Mouse (Mus musculus): Measurements from ENCODE around the gene Tagap1.
"Not testable (repeated sequence)": the region's sequence is repeated elsewhere in the genome, so short reads cannot be mapped to it uniquely, and the experiment has no call there.

The Tagap1 gene

DNA sequence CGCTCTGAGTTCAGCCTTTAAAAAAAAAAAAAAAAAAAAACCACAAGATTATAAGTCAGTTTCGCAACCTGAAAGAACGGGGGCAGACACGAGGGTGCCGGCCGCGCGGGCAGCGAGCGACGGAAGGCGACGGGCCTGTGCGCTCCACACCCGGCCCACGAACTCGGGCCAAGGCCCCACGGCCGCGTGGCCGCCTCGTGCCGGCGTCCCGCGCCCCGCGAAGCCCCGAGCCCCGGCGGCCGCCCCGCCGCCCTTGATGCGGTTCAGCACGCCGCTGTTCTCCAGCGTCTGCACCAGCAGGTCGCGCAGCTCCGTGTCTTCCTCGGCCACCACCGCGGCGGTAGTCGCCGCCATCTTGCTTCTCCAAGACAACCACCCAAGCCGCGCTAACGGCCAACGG lies at the start of gene Tagap1:
TSS of gene Tagap1 (minus strand) at position 381 of the 400 bp plus-strand sequence.
- peak; percentile 68 for DNase-seq

DNA sequence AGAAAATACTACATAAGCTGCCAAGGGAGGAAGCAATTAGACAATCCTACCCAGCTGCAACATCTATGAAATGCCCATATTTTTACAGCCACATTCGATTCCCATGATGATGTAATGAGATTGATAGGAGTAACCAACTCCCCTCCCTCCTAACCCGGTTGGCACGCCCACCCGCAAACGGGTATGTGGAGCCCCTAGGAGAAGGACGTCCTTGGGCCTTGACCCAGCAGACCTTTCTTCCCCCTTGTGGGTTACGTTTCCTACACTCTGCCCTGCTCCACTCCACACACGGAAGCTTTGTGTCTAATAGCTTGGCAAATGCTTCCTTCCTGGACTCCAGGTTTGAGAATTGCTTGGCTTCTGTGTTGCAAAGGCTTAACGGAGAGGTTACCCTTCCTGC lies 48.9 kb upstream of the Tagap1 start:
- not testable (repeated sequence) for DNase-seq

DNA sequence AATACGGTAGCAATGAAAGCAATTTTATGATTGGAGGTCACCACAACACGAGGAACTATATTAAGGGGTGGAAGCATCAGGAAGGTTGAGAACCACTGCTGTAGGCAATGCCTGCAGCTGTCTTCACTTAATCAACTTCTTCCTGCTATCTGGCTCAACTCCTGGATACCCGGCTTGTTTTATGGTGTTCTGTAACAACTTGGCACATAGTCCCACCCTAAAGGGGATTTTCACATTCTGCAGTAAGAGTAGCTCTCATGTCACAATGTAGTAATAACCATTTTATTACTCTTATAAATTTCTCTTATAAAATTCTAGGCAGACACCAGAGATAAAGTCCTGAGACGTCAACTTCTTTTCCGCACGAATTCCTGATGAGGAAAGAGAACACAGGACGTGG lies 48.5 kb upstream of the Tagap1 start:
- DNase-seq: not testable (repeated sequence)

DNA sequence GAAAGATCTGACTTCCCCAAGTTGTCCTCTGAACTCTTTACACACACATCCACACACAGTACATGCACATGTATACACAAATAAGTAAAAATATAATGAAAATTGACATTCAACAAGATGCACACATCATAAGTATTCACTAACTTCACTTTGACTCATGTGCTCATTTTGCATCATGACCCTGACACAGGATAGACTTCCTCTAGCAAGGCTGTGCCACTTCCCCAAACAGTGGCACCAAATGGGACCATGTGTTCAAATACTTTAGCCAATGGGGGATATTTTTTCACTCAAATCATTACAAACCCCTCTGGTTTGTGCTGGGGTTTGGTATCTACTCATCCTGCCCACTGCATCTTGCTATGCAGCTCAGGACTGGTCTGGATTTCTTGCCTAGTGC lies 47.9 kb upstream of the Tagap1 start:
- not testable (repeated sequence) for DNase-seq

DNA sequence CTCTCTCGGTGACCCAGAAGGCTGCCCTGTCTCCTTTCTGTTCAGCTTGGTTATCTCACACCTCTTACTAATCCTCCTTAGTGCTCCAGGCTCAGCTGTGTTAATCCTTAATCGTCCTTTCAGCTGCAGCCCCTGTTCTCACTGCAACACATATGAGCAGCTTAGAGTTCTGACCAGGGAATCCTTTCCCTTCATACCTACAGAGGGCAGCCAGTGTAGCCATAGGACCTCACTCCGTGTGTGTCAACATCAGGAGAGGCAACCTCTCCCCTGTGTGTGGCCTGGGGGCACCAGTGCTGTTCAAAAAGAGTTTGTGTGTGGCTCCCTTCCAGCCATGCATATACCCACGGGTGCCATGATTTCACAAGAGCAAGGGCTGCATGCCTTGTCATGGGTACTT lies 44.7 kb upstream of the Tagap1 start:
- DNase-seq: not testable (repeated sequence)

DNA sequence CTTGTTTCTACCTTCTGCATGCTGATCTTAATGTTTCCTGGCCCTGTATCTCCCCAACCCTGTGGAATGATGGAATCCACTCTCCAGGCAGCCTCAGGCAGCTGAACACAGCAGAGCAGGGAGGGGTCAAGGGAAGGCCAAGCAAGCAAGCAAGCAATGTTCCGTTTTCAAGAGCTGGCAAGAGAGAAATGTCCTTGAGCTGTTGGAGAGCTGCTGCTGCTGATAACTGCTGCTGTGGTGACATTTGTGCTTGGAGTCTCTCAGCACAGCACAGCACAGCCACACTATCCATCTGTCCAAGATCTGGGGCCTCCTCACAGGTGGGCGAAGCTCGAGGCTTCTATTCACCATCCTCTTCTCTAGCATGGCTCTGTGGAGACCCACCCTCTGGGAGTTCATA lies 42.4 kb upstream of the Tagap1 start:
- DNase-seq: not testable (repeated sequence)

DNA sequence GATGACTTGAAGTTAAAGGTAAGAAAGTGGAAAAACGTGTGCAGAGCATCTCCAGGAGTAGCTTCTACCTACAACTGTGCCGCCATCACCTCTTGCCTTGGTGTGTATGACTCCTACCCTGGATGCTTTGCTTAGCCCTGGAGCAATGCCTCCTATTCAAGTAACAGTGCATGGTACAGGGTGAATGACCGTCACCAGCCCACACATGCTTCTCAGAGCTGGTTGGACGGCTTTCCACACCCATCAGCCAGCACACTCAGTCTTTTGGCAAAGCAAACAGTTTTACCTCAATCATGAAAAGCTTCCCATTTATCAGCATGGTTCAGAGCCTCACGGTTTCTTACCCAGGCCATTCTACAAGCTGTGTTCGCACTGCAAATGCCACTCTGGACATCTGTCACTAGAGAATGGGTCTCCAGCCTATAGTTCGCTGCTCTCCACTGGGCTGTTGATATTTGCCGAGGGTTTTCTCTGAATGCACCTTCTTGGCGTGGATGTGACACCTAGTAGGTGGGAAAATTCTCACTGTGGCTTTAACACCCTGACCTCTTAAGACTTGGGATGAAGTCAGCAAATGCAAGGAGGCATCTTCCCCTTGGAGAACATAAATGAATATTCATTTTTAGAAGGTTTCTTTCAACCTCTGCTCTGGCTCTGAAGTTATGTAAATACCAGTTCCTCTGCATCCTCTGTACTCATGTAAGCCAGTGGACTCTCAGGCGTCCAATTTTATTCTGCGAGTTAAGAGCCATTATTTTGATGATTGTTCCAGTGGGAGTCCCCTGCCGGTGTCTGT lies 41.0 kb upstream of the Tagap1 start:
- DNase-seq: not testable (repeated sequence)

DNA sequence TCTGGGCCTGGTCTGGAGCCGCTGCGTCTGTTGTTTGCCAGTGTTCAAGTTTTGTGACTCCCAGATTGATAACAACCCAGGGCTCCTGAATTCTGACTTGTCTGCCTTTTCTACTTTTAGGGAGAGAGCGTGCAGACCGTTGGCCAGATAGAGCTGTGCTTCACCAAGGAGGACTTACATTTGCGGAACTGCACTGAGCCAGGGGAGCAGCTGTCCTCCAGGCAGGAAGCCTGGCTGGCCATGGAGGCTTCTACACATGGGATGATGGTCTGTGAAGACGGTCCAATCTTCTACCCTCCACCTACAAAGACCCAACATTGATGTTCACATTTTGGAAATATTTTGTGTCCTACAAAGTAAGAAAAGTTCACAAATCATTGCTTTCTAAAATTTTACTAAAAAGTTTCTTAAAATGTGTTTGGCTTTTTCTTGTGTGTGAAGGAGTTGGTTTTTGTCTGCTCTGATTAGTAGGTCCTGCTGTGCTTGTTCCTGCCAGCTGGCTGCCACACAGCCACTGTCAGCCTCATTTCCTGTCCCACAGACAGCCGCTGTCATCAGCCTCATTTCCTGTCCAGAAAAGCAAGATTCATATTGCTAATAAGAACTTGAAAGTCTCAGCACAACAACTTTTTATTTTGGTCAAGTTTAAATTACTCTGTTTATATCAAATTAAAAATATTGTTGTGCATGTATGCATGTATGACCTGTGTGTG lies 37.0 kb upstream of the Tagap1 start:
- DNase-seq: not testable (repeated sequence)

DNA sequence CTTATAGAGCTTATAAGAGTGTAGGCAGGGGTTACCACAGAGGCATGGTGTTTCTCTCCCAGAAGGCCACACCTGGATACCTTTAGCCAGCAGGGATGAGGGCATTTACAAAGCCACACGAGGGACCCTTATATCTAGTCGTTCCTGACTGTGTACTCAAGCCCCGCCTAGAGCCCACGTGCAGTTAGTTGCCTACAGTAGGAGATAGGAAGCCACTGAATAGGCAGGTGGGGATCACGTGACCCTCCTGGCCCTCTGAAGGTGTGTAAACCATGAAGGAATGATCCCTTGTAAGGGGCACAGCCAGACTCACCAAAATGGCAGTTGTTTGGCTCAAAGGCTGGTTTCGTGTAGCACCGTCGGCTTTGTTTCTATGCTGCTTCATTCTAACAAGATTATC lies 35.9 kb upstream of the Tagap1 start:
- not testable (repeated sequence) for DNase-seq

DNA sequence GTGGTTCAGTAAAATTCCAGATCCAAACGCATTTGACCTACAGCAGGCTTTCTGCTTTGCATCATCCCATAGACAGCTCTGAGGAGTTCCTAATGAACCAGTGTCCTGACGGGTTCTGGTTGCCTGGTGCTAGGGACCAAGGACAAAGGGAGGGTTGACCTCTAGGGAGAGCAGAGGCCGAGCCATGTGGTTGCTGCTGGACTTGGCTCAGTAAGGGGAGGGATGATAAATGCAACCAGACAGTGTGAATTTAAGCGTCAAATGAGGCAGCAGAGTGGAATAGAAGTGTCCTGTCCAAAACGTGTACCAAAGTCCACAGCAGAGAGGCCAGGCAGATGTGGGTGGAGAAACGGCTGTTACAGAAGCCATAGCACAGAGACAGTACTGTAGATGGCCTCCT lies 34.5 kb upstream of the Tagap1 start:
- DNase-seq: not testable (repeated sequence)

DNA sequence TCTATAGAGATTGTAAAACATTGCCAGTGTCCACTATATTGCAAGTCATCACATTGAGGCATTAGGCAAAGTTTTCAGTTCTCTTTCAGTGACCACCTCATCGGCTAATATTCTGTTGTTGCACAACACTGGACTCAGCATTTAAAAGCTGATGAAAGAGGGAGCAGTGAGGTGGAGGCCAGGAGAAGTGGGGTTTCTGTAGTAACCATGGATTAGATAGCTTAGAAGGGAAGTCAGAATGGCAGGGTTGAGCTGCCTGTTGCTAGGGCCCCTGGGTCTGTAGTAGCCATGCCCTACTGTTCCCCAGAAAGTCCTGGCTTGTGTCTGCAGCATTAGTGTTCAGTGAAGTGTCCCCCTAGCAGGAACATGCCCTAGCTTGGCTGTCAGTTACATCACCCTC lies 25.2 kb upstream of the Tagap1 start:
- DNase-seq: not testable (repeated sequence)

DNA sequence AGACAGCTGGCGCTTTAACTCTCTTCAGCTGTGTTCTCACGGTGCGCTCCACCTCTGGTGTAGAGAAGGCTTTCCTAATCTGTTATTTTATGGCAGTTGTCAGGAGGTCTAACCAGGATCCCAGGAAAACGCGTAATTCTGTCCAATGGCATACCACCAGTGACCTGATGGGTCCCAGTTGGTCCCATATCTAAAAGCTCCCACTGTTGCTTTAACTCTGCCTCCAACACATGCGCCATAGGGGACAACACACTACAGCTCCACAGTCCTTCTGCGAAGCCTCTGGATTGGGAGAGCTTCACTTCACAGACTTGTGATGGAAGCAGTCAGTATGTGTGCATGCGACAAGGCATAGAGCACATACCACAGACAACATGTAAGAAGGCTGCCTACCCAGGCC lies 19.2 kb upstream of the Tagap1 start:
- not testable (repeated sequence) for DNase-seq

DNA sequence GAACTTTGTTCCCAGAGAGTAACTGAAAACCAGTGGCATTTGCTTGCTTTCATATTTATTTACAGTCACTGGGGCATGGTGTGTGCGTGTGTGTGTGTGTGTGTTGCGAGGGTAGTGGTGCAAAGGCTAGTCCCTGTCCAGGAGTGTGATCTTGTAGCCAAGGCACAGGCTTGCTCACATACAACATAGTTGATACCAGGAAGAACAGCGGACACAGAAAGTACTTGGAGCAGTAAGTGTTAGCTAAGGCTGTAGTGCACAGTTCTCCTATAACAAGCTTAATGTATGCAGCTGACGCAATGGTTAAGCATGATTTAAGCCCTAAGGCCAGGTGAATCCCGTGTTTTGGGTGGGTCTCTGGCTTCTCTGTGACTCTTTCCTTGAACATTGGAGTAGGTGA lies 18.4 kb upstream of the Tagap1 start:
- not testable (repeated sequence) for DNase-seq

DNA sequence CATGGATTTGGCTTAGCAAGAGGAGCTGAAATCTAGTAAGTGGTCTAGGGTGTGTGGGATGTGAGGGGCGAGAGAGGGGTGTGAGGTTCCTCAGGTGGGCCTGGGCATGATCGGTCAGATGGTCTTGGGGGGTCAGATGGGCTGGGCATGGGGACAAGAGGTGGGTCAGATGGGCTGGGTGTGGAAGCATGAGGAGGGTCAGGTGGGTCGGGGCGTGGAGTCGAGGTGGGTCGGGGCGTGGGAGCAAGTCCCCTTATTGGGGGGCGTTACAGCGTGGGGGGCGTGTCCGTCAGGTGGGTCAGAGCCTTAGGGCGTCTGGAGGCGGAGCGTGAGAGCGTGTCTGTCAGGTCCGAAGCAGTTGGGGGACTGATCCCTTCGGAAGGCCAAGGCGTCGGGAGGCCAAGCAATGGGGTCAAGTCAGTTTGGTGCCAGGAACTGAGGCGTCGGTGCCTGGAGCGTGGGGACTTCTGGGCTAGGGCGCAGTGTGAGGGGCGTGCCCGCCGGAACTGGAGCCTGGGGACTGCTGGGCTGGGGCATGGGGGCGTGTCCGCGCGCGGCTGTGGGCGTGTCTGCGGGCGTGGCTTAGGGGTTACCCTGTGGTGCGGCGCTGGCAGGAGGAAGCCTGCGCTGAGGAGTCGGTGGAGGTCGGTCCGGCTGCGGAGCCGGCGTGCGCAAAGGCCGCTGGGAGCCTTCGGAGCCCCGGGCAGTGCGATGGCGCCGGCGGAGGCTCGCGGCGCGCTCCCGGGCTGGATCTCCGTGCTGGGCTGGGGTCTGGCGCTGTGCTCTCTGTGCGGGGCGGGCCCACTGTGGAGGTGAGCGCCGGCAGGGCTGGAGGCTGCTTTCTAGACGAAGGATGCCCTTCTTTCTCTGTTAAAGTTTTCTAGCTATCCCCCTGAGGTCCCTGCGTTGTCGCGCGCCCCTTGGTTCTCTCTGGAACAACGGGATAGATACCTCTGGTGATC lies 17.6 kb upstream of the Tagap1 start, which contains the start of gene Gm49721:
TSS of gene Gm49721 (plus strand) at position 618 of the 962 bp plus-strand sequence.
- peak; percentile 79 for DNase-seq

DNA sequence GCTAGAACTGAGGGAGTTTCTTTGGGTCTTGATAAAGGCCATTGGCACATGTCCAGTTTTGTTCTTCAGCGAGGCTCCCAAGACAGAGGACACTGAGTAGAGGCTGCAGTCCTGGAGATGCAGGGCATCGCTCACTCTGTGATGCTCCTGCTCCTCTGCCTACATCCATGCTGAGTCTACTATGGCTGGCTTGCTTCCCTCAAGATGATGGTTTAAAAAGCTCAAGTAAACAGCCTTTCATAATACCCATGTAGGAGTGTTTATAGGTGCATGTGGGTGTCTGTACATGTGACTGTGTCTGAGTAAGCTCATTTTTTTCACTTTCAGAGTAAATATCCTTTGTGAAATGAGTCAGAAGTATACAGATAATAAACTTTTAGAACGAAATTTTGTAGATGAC lies 14.0 kb upstream of the Tagap1 start:
- not testable (repeated sequence) for DNase-seq

DNA sequence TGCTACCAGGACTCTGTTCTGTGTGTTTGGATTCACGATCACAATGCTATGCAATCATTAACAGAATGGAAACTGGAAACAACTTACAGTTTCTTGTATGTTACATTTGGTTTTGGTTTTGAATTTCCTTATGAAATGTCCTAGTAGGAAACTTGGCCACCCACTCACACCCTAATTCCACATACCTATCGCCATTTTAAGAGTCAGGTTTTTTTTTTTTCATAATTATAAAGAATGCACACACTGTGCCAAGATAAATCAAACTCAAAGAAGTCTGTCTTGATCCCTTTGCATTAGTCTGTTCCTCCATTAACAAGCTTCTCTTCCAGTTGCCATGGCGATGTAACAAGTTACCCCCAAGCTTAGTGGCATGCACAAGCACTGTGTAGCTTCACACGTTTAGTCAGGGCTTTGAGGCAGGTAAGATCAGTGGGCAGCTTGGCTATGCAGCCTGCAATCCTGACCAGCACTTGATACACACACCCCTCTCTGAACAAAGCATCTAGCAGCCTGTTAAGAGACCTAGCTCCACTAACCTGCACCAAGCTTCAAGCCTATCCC lies 12.0 kb upstream of the Tagap1 start:
- DNase-seq: not testable (repeated sequence)

DNA sequence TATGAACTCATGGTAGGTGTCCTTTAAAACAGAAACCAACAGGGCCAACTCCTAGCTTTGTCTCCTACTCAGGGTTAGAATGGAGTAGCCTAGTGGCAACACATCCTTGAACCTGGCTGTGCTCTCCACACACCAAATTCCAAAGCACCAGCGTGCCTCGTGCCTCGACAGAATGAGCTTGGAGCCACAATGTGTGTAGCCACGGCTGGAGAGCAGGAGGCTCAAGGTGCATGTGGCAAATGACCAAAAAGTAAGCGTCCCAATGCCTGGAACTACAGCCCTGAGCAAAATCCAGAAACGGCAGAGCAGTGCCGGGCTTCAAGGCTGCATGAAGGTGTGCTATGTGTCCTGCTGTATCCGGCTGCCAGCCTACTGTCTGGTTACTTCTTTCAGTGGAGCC lies 10.3 kb upstream of the Tagap1 start:
- DNase-seq: not testable (repeated sequence)

DNA sequence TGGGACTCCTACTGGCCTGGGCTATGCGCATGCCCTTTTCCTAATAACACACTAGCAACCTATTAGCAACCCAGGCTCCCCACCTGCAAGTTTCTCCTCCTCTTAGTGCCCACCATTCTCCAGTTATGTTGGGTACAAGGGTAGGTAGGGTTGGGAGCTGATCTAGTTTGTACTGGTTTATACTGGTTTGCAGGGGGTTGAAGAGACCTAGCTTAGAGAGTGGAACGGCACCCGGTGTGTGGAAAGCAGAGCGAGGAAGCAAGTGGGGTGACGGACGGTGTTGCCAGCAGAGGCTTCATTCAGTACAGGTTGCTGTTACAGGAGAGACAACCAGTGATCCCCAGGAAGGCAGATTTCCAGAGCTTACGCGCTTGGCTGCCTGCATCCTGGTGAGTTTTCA lies 9.4 kb upstream of the Tagap1 start, which contains the start of gene Rnaset2b:
TSS of gene Rnaset2b (plus strand) at position 301 of the 400 bp plus-strand sequence.
- not testable (repeated sequence) for DNase-seq

DNA sequence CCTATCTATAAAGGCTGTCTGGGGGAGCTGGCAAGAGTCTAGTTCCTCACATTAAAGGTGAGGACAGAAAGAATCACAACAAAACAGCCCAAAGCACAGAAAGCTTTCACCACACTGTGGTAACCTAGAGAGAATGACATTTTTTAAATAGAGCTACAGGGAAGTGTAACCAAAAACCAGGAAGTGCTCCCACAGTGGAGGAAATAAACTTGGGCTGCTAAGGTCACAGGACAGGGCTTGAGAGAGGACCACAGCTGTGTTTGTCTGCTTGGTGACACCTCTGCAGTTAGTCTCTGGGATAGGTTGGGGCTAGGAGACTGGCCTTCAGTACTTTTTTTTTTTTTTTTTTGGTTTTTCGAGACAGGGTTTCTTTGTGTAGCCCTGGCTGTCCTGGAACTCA lies 6.7 kb upstream of the Tagap1 start:
- not testable (repeated sequence) for DNase-seq

DNA sequence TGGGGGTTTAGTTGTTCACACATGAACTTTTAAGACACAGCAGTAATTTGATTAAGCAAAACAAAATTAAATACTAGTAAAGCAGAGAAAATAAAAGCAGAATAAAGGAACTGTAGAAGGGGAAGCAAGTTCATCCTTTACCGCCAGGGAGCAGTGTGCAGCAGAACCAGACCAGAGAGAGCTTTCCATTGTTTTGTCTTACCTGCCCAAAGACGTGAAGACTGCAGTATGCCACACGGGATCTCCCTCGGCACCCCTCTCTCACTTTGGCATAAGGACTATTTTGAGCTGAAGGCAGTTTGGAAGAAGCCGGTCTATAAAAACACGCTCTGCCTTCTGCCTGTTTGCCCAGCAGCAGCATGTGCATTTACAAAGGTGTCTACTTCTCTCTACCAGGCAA lies 4.4 kb upstream of the Tagap1 start:
- DNase-seq: peak; percentile 53

DNA sequence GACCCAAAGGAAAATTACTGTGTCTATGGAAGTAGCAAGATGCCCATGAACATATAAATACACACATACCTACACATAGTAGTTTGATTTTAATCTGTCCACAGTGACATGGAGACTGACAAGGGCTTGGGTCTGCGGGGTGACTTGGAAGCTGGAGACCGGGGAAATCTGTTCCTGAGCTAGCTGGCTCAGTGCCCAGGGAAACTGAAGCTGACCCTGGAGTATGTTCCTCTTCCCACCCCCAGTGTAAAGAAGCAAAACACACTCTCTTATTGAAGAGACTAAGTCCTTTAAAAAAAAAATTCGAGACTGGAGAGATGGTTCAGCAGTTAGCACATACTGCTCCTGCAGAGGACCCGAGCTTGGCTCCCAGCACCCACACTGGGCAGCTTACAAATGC lies 2.0 kb upstream of the Tagap1 start:
- DNase-seq: not testable (repeated sequence)

DNA sequence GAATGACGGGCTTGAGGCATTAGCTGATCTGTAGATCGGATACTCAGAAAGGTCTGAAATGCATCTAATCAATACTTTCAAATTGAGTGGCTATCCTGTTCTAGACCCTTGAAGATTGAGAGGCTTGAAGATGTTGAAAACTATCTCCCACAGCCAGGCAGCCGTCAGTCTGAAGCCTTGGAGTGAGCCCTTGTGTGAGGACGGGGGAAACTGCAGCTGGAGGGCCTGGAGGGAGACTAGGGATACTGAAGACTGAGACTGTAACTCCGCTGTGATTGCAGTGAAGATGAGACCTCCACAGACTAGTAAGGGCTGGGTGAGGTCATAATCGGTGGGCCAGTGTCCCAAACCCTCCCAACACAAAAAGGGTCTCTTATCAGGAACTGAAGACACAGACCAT lies 1.4 kb upstream of the Tagap1 start:
- DNase-seq: peak; percentile 29

Measured in thymus, postnatal 14 days (tissue).